Mouse (Mus musculus): ENCODE data around the gene Dnah10. TPM values are rescaled to one million over a fixed set of nuclear protein-coding genes. Genes with fewer than 3 reads are reported as not detected.

Dnah10 gene
- total and polyA plus RNA-seq, 3 experiments, result 0.03 to 0.30 (median 0.08) TPM

- Histone ChIP-seq H3K36me3 (replicated peaks in 1 of 2; ENCODE audit: control insufficient read depth in 1 of 2, insufficient read depth in 1 of 2, low read length in 1 of 2) (peaks cover 69 to 83% of the 10 kb centered on the region in 2 experiments), H3K79me2 (replicated peaks; ENCODE audit: control insufficient read depth, extremely low read depth, insufficient read depth, poor library complexity, severe bottlenecking) (no peaks in the 10 kb centered on the region), H3K4me3 (replicated peaks in 1 of 3; ENCODE audit: low read depth in 2 of 3, low read length in 2 of 3, poor library complexity in 1 of 3) (no peak overlapping the region), H3K9me3 (replicated peaks; ENCODE audit: low read length) (no peaks in the 10 kb centered on the region), H3K4me2 (ENCODE audit: insufficient read depth, low read depth, poor library complexity, severe bottlenecking) (no peak overlapping the region), H3K9ac (ENCODE audit: insufficient read depth, low read depth) (no peak overlapping the region), H3K4me1 (ENCODE audit: control insufficient read depth in 1 of 2, insufficient read depth in 2 of 2) (no peaks in the 10 kb centered on the region), H3K27ac (ENCODE audit: insufficient read depth, low read depth) (no peak overlapping the region), H3K27me3 (replicated peaks) (no peaks in the 10 kb centered on the region)
- dilution Hi-C loops (cut with MboI; ENCODE audit: extremely low pct_ligation_motif_present, extremely low pct_unique_long_range_greater_than_20kb, low sequenced_read_pairs) (no loop called here), in situ Hi-C loops (cut with MboI; ENCODE audit: low pct_ligation_motif_present, low pct_unique_long_range_greater_than_20kb, low sequenced_read_pairs) (no loop called here)
- DNase-seq (ENCODE audit: extremely low read depth), result no peak
- TF ChIP-seq USF1 (IDR thresholded peaks at IDR 0.05; ENCODE audit: low read depth, low read length), result no peak
- TF ChIP-seq TCF12 (IDR thresholded peaks at IDR 0.05; ENCODE audit: low read depth, low read length), result no peak
- TF ChIP-seq MEF2A (IDR thresholded peaks at IDR 0.05; ENCODE audit: borderline replicate concordance, low read depth, low read length), result no peak
- TF ChIP-seq CTCF (conservative IDR thresholded peaks at IDR 0.05 in 1 of 2, IDR thresholded peaks at IDR 0.05 in 1 of 2; ENCODE audit: low read depth in 2 of 2, low read length in 2 of 2), result no peak
- TF ChIP-seq NELFE (IDR thresholded peaks at IDR 0.05; ENCODE audit: low read depth, low read length), result no peak
- no peak for TF ChIP-seq KAT2A (IDR thresholded peaks at IDR 0.05; ENCODE audit: insufficient replicate concordance, low read length)
- no peak for TF ChIP-seq MAFK (IDR thresholded peaks at IDR 0.05; ENCODE audit: insufficient replicate concordance, low read length)
- TF ChIP-seq CHD2 (IDR thresholded peaks at IDR 0.05; ENCODE audit: low read length), result no peak
- TF ChIP-seq TBP (conservative IDR thresholded peaks at IDR 0.05; ENCODE audit: low read depth, low read length), result no peak
- no peak for TF ChIP-seq MYC (IDR thresholded peaks at IDR 0.05; ENCODE audit: low read depth, low read length)
- TF ChIP-seq JUN (IDR thresholded peaks at IDR 0.05; ENCODE audit: insufficient read depth, low read depth, low read length), result no peak
- no peak for TF ChIP-seq UBTF (IDR thresholded peaks at IDR 0.05; ENCODE audit: low read depth, low read length)
- TF ChIP-seq SMC3 (IDR thresholded peaks at IDR 0.05; ENCODE audit: low read depth, low read length), result no peak
Observed at GRCm38 (mm10) chr5:124715135-124715534, 9.8 kb upstream of the Dnah10 start.

- no peaks in the 10 kb centered on the region for H3K79me2 ChIP-seq (replicated peaks; ENCODE audit: control insufficient read depth, extremely low read depth, insufficient read depth, poor library complexity, severe bottlenecking)
- no peak overlapping the region for H3K4me3 ChIP-seq (replicated peaks in 1 of 3; ENCODE audit: low read depth in 2 of 3, low read length in 2 of 3, poor library complexity in 1 of 3)
- no peaks in the 10 kb centered on the region for H3K27me3 ChIP-seq (replicated peaks)
- no peaks in the 10 kb centered on the region for H3K4me1 ChIP-seq (ENCODE audit: control insufficient read depth in 1 of 2, insufficient read depth in 2 of 2)
- no peaks in the 10 kb centered on the region for H3K9me3 ChIP-seq (replicated peaks; ENCODE audit: low read length)
- in situ Hi-C loops (cut with MboI; ENCODE audit: low pct_ligation_motif_present, low pct_unique_long_range_greater_than_20kb, low sequenced_read_pairs), result no loop called here
- no peak overlapping the region for H3K4me2 ChIP-seq (ENCODE audit: insufficient read depth, low read depth, poor library complexity, severe bottlenecking)
- H3K27ac ChIP-seq (ENCODE audit: insufficient read depth, low read depth), result no peak overlapping the region
- no peak overlapping the region for H3K9ac ChIP-seq (ENCODE audit: insufficient read depth, low read depth)
- DNase-seq (ENCODE audit: extremely low read depth), result no peak
- TF ChIP-seq MXI1 (IDR thresholded peaks at IDR 0.05; ENCODE audit: low read depth, low read length) (no peak), KAT2A (IDR thresholded peaks at IDR 0.05; ENCODE audit: insufficient replicate concordance, low read length) (no peak), JUND (conservative IDR thresholded peaks at IDR 0.05; ENCODE audit: low read depth, low read length) (no peak), ELF1 (IDR thresholded peaks at IDR 0.05; ENCODE audit: low read depth, low read length) (no peak), MEF2A (IDR thresholded peaks at IDR 0.05; ENCODE audit: borderline replicate concordance, low read depth, low read length) (no peak), UBTF (IDR thresholded peaks at IDR 0.05; ENCODE audit: low read depth, low read length) (no peak)
- dilution Hi-C loops (cut with MboI; ENCODE audit: extremely low pct_ligation_motif_present, extremely low pct_unique_long_range_greater_than_20kb, low sequenced_read_pairs), result no loop called here
- H3K36me3 ChIP-seq (replicated peaks in 1 of 2; ENCODE audit: control insufficient read depth in 1 of 2, insufficient read depth in 1 of 2, low read length in 1 of 2), result peaks cover 65 to 85% of the 10 kb centered on the region in 2 experiments
Observed at GRCm38 (mm10) chr5:124717969-124718368, 6.9 kb upstream of the Dnah10 start.
